8 mouse cellular contexts compared by ENCODE assay signal in the genomic region with DNA sequence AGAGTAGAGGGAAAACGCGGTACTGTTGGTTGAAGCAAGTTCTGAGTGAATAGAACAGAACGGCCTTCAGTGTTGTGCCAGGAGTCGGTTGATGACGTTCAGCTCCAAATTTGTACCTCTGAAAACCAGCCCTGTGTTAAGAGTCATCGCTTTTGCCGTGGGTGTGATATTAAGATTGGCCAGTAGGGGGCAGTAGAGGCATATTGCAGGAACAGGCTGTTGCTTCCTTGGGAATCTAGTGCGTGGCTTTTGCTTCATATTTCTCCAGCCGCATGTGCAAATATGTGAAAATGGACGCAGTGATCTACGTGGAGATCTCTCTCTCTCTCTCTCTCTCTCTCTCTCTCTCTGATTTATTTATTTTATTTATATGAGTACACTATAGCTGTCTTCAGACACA. TPM values are rescaled to one million over a fixed set of nuclear protein-coding genes. Genes with fewer than 3 reads are reported as not detected.
A peak's percentile ranks its signal among the peaks of the same experiment; 100 is the strongest.
DNase-seq lines count a peak whose midpoint lies in the region; ATAC-seq and TF ChIP-seq lines count a peak whose summit lies in the region.

No protein-coding gene starts in this region.

- H3K9ac ChIP-seq in heart, embryonic 11.5 days (ENCODE audit: low read depth, low read length), result no peak overlapping the region
- no peak overlapping the region for H3K9ac ChIP-seq in forebrain, embryonic 13.5 days

- DNase-seq in heart, adult 11 months, result peak; percentile 97
- peak; percentile 77 for DNase-seq in c-Kit-positive CD71-positive TER-119-negative erythroid progenitor cells, embryonic 14.5 days (ENCODE audit: low read depth)
- peak; percentile 88 to 94 for DNase-seq in heart, postnatal 14 days
- DNase-seq in left cerebral cortex, adult 2 months (ENCODE audit: extremely low spot score in 1 of 2, low spot score in 2 of 2), result peak; percentile 92 to 96
- DNase-seq in monocyte, adult 2 months (ENCODE audit: low read depth in 1 of 2, low spot score in 2 of 2), result peak; percentile 57 to 81
- DNase-seq in spleen, postnatal 14 days (ENCODE audit: low spot score in 2 of 2), result peak; percentile 64 to 80

- no peak for ATAC-seq in heart, embryonic 11.5 days (replicated peaks; ENCODE audit: insufficient number of reproducible peaks, low FRiP score, low TSS enrichment)
- 0 out of 2 replicates have a peak, but pooled peaks have one; percentile 14 for ATAC-seq in forebrain, embryonic 13.5 days

- intact Hi-C loops in heart, postnatal 14 days (cut with DNase I), result loop anchor here (5.0 kb wide), 2 partner anchors 126 to 351 kb away; partner anchors contain the start of gene Chpt1
- intact Hi-C loops in left cerebral cortex, adult 2 months (cut with DNase I), result no loop called here

- H3K36me3 ChIP-seq in heart, embryonic 11.5 days (ENCODE audit: control insufficient read depth, insufficient read depth, low read length), result no peaks in the 10 kb centered on the region
- no peaks in the 10 kb centered on the region for H3K36me3 ChIP-seq in forebrain, embryonic 13.5 days (ENCODE audit: poor library complexity, severe bottlenecking)

- no peaks in the 10 kb centered on the region for H3K9me3 ChIP-seq in heart, embryonic 11.5 days (replicated peaks; ENCODE audit: control insufficient read depth, low read length)
- H3K9me3 ChIP-seq in forebrain, embryonic 13.5 days (replicated peaks), result no peaks in the 10 kb centered on the region

- 7% methylated on average over 11 of the region's 11 CpGs for WGBS in heart, embryonic 11.5 days (ENCODE audit: insufficient replicate concordance)
- 7% methylated on average over 11 of the region's 11 CpGs for WGBS in forebrain, embryonic 13.5 days

- no peak overlapping the region for H3K27ac ChIP-seq in heart, embryonic 11.5 days (ENCODE audit: low read depth, low read length)
- no peak overlapping the region for H3K27ac ChIP-seq in forebrain, embryonic 13.5 days
- H3K27ac ChIP-seq in left cerebral cortex, adult 2 months, result peak overlapping the region; percentile 61; the same call in 1 of the 2 replicates

- peaks cover 3% of the 10 kb centered on the region; the same call in 1 of the 2 replicates for H3K27me3 ChIP-seq in heart, embryonic 11.5 days (ENCODE audit: control insufficient read depth, insufficient read depth, low read length)
- H3K27me3 ChIP-seq in forebrain, embryonic 13.5 days, result no peaks in the 10 kb centered on the region

- no peak overlapping the region for H3K4me3 ChIP-seq in heart, embryonic 11.5 days (ENCODE audit: low read depth, low read length)
- H3K4me3 ChIP-seq in forebrain, embryonic 13.5 days, result no peak overlapping the region
- peak overlapping the region; percentile 18; the same call in 1 of the 2 replicates for H3K4me3 ChIP-seq in left cerebral cortex, adult 2 months

- H3K4me2 ChIP-seq in heart, embryonic 11.5 days, result no peak overlapping the region
- H3K4me2 ChIP-seq in forebrain, embryonic 13.5 days, result peak overlapping the region; percentile 44

- H3K4me1 ChIP-seq in heart, embryonic 11.5 days (ENCODE audit: control insufficient read depth, insufficient read depth, low read length), result peaks cover under 1% of the 10 kb centered on the region
- peaks cover 19% of the 10 kb centered on the region for H3K4me1 ChIP-seq in forebrain, embryonic 13.5 days

- peak; percentile 93 for TF ChIP-seq CTCF in left cerebral cortex, adult 2 months (IDR thresholded peaks at IDR 0.05)

RNA-seq across cellular contexts. Expression of gene Dram1, which starts 2.1 kb away (rescaled TPM):
- 0.39 and 1.1 TPM in 2 replicates for polyA plus RNA-seq in heart, embryonic 11.5 days (2014; fragmentation: Nextera tagmentation; extraction: Ambion mirVana)
- 0.19 and 0.39 TPM in 2 replicates for polyA plus RNA-seq in forebrain, embryonic 13.5 days (2015; fragmentation: Nextera tagmentation; extraction: Ambion mirVana)
- 1 to 10 TPM; 3.8 to 3.9 TPM for total RNA-seq in heart, postnatal 14 days (2021)
- total RNA-seq in left cerebral cortex, adult 2 months (2021), result 1 to 10 TPM; 1.1 to 1.2 TPM

RNA-seq across cellular contexts. Expression of gene Gnptab, which starts 2.2 kb away (rescaled TPM):
- polyA plus RNA-seq in heart, embryonic 11.5 days (2014; fragmentation: Nextera tagmentation; extraction: Ambion mirVana), result 8.3 and 8.9 TPM in 2 replicates
- polyA plus RNA-seq in forebrain, embryonic 13.5 days (2015; fragmentation: Nextera tagmentation; extraction: Ambion mirVana), result 9.8 and 10.3 TPM in 2 replicates
- 10 to 100 TPM; 30.5 to 32.2 TPM for total RNA-seq in heart, postnatal 14 days (2021)
- 10 to 100 TPM; 66.9 to 73.3 TPM for total RNA-seq in left cerebral cortex, adult 2 months (2021)
